Mouse (Mus musculus) olfactory bulb, adult 2 months (tissue): ENCODE measurements around the gene Mrpl9.

Source experiments
- CTCF ChIP-seq: fragments of 200-500 bp; IDR thresholded peaks from 2 replicates; pipeline ENCODE4 v1.5.1; 2012; ENCODE audit warnings: low read depth, mild to moderate bottlenecking, low read length, moderate library complexity; ENCODE audit not compliant: insufficient read depth
- POLR2A ChIP-seq: fragments of 200-500 bp; IDR thresholded peaks from 2 replicates; pipeline ENCODE4 v1.6.1; 2012; ENCODE audit warnings: mild to moderate bottlenecking, low read depth, low read length, moderate library complexity; ENCODE audit not compliant: insufficient read depth

DNA sequence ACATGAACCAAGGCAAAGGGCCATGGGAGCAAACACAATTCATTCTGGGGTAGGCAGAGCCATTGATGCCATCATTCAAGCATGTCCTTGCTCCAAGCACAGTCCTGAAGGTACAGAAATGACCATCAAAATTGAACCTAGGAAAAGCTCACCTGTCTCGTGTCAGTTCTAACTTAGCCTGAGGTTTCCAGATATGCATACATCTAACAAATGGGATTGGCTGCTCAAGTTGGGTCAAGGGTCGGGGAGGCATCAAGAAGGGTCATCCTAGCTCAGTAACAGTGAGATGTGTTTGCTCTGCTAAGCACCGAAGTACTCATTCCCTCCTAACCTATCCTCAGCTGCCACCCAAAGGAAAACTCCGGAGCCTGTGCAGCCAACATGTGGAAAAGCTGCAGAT lies 46.3 kb upstream of the Mrpl9 start:
- no peak for TF ChIP-seq CTCF
- TF ChIP-seq POLR2A, result no peak
